Mouse (Mus musculus) stomach, embryonic 14.5 days (tissue): ENCODE measurements at regions not wholly inside any gene's neighbourhood (a gene's known extent, or its start where the extent isn't known, plus 50 kb on each side); places are given as distances from the start of the nearest gene placed in this dataset.

ENCODE experiments used
- ATAC-seq: fragments of 200-750 bp; cut with Nextera tagmentation; 2 replicates; pipeline ENCODE4 v1.8.0; 2017; ENCODE audit warnings: low read depth, moderate TSS enrichment; ENCODE audit not compliant: insufficient number of reproducible peaks, insufficient read depth, low FRiP score
- H3K27ac ChIP-seq: fragments of 300-500 bp; sonication (generic); 2 replicates; pipeline ENCODE4 v1.5.1; 2014; ENCODE audit warnings: mild to moderate bottlenecking, low read length, moderate library complexity, mixed read lengths
- H3K27me3 ChIP-seq: fragments of 300-500 bp; sonication (generic); 2 replicates; pipeline ENCODE4 v1.6.1; 2014; ENCODE audit warnings: low read length, control low read depth, mixed read lengths; ENCODE audit not compliant: control insufficient read depth, insufficient read depth
- H3K36me3 ChIP-seq: fragments of 300-500 bp; sonication (generic); 2 replicates; pipeline ENCODE4 v1.6.1; 2014; ENCODE audit warnings: mild to moderate bottlenecking, control low read depth, low read length, moderate library complexity, mixed read lengths; ENCODE audit not compliant: control insufficient read depth, insufficient read depth
- H3K4me1 ChIP-seq: fragments of 300-500 bp; sonication (generic); 2 replicates; pipeline ENCODE4 v1.6.1; 2014; ENCODE audit warnings: low read length, control low read depth, mixed read lengths; ENCODE audit not compliant: control insufficient read depth, insufficient read depth
- H3K4me2 ChIP-seq: fragments of 300-500 bp; sonication (generic); replicated peaks from 2 replicates; pipeline ENCODE4 v1.6.1; 2014; ENCODE audit warnings: low read depth, low read length, control low read depth
- H3K4me3 ChIP-seq: fragments of 300-500 bp; sonication (generic); 2 replicates; pipeline ENCODE4 v1.5.1; 2014; ENCODE audit warnings: low read depth, low read length, control low read depth
- H3K9ac ChIP-seq: fragments of 300-500 bp; sonication (generic); replicated peaks from 2 replicates; pipeline ENCODE4 v1.6.1; 2014; ENCODE audit warnings: low read depth, mild to moderate bottlenecking, control low read depth, low read length, moderate library complexity, mixed read lengths
- H3K9me3 ChIP-seq: fragments of 300-500 bp; sonication (generic); 2 replicates; pipeline ENCODE4 v1.6.1; 2016; ENCODE audit warnings: low read depth, low read length, control low read depth; ENCODE audit not compliant: control insufficient read depth
- whole genome bisulfite sequencing: fragments of 180-500 bp; shearing (Covaris S2); extraction: QIAGEN DNeasy Blood & Tissue Kit; methylation state at CpG from one replicate; pipeline ENCODE4 v1.1.7; 2014; 5-methylcytosine and 5-hydroxymethylcytosine counted together

DNA sequence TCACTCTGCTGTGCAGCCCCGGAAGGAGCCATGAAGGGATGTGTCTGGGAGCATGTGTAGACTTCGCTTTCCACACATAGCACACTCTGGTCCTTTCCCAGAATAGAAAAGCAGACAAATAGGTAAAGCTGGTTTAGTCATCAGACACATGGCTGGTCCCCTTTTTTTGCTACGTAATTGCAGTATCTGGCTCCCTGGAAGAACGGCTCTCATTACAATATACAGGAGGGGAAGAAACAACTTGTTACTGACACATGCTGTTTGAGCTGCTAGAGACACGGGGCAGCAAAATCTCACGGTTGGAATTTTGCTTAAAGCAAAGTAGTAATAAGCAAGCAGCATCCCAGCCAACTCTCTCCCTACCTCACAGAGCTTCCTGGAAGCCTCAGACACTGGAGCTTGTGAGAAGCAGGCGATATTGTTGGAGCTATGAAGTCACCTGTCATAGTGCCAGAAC lies 144.4 kb downstream of the Rpl14 start:
- no peaks in the 10 kb centered on the region for H3K4me1 ChIP-seq
- no peak overlapping the region for H3K27ac ChIP-seq

DNA sequence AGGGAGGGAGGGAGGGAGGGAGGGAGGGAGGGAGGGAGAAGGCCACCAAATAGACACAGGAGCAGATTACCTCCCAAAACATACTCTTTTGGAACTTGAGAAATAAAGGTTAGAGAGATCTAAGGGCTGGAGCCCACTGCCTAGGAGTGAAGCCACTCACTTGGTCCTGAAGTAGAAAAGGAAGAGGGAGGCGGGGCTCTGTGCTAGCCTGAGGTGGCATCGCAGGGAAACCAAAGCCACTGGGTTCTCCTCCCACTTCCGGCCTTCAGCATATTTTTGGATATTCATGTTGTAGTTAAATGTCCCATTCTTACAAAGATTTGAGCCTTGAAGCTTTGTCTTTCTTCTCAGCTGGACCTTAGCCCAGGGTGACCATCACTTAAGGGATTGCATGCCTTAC lies 147.6 kb downstream of the Rpl14 start:
- H3K4me1 ChIP-seq, result no peaks in the 10 kb centered on the region
- H3K4me3 ChIP-seq, result no peak overlapping the region
- no peaks in the 10 kb centered on the region for H3K27me3 ChIP-seq
- 91% methylated on average over 3 of the region's 3 CpGs for WGBS
- H3K27ac ChIP-seq, result no peak overlapping the region
- no peak overlapping the region for H3K4me2 ChIP-seq
- no peaks in the 10 kb centered on the region for H3K9me3 ChIP-seq
- no peak overlapping the region for H3K9ac ChIP-seq
- no peaks in the 10 kb centered on the region for H3K36me3 ChIP-seq
- no peak for ATAC-seq

More for the DNA sequence above, 144.4 kb downstream of the Rpl14 start:
- no peaks in the 10 kb centered on the region for H3K36me3 ChIP-seq
- 73% methylated on average over 7 of the region's 7 CpGs for WGBS
- ATAC-seq, result no peak
- no peak overlapping the region for H3K9ac ChIP-seq
- no peak overlapping the region for H3K4me2 ChIP-seq
- H3K27me3 ChIP-seq, result no peaks in the 10 kb centered on the region
- no peak overlapping the region for H3K4me3 ChIP-seq
- peaks cover 4% of the 10 kb centered on the region for H3K9me3 ChIP-seq

DNA sequence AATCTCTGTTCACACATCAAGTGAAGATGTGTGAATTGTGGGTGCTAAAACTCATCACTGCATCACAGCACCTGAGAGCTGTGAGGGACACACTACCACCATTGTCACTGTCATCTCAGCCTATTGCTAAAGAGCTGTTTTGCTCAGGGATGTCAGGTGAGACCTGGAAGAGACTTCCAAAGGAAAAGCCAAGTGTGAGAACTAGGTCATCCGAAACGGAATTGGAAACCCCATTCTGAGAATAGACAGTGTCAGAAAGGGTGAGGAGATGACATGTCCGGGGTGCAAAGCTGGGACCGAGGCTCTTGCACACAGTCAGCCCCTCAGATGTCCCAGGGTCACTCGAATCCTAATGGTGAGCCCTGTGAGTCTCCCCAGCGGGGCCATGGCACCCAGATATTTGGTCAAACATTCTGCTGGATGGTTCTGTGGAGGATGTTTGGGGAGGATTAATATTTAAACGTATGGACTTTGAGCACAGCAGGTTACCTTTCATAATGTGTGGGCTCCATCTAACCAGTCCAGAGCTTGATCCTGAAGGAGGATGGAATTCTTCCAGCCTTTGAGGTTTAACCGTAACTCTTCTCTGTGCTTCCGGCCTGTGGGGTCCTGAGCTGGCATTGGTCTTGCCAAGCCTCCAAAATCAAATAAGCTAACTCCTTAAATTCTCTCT lies 150.3 kb downstream of the Rpl14 start:
- H3K4me2 ChIP-seq, result no peak overlapping the region
- WGBS, result 84% methylated on average over 9 of the region's 9 CpGs

DNA sequence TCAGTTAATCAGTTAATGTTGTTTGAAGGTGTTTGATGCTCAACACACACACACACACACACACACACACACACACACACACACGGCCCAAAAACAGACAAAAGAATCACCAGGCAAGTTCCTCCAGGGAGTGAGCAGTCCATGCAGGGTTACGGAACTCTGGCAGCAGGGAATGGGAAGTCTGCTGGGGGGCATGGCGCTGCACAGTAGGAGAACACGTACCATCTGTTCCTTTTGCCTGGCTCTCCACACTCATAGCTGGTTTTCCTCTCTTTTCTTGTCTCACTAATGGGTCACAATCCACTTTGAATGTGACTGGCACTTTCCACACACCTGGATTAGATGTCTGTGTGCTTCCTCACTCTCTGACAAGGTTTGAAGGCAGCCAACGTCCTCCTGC lies 151.8 kb downstream of the Rpl14 start:
- Histone ChIP-seq H3K27ac (no peak overlapping the region), H3K4me3 (no peak overlapping the region), H3K27me3 (no peaks in the 10 kb centered on the region), H3K9ac (no peak overlapping the region), H3K4me2 (no peak overlapping the region), H3K4me1 (no peaks in the 10 kb centered on the region), H3K9me3 (no peaks in the 10 kb centered on the region), H3K36me3 (no peaks in the 10 kb centered on the region)
- ATAC-seq, result no peak
- WGBS, result 71% methylated on average over 5 of the region's 5 CpGs

More for the DNA sequence above, 150.3 kb downstream of the Rpl14 start:
- no peaks in the 10 kb centered on the region for H3K9me3 ChIP-seq
- no peak overlapping the region for H3K4me3 ChIP-seq
- H3K4me1 ChIP-seq, result no peaks in the 10 kb centered on the region
- no peak overlapping the region for H3K9ac ChIP-seq
- no peak overlapping the region for H3K27ac ChIP-seq
- H3K36me3 ChIP-seq, result no peaks in the 10 kb centered on the region
- ATAC-seq, result no peak
- H3K27me3 ChIP-seq, result no peaks in the 10 kb centered on the region

DNA sequence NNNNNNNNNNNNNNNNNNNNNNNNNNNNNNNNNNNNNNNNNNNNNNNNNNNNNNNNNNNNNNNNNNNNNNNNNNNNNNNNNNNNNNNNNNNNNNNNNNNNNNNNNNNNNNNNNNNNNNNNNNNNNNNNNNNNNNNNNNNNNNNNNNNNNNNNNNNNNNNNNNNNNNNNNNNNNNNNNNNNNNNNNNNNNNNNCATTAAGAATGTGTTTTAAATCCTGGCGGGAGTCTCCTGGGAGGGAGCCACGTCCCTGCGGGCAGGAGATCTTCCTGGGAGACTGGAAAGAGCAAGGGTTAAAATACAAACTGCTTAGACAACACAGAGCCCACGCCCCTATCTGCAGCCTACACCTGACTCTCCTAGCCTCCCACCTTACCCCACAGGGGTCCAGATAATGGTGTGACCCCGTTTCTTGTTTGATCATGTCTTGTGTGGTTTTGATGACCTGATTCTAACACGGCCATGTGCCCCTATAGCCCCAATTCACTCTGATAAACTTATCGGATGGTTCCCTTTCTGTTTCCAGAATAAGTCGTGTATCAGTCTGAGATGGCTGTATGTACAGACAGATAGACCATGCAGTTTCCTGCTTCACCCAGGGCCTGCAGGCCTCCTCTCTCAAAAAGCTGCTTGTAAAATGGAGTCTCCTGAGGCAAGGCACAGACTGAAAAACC lies 160.8 kb downstream of the Rpl14 start:
- Histone ChIP-seq H3K9me3 (no peaks in the 10 kb centered on the region), H3K27ac (no peak overlapping the region)
- no peak for ATAC-seq

DNA sequence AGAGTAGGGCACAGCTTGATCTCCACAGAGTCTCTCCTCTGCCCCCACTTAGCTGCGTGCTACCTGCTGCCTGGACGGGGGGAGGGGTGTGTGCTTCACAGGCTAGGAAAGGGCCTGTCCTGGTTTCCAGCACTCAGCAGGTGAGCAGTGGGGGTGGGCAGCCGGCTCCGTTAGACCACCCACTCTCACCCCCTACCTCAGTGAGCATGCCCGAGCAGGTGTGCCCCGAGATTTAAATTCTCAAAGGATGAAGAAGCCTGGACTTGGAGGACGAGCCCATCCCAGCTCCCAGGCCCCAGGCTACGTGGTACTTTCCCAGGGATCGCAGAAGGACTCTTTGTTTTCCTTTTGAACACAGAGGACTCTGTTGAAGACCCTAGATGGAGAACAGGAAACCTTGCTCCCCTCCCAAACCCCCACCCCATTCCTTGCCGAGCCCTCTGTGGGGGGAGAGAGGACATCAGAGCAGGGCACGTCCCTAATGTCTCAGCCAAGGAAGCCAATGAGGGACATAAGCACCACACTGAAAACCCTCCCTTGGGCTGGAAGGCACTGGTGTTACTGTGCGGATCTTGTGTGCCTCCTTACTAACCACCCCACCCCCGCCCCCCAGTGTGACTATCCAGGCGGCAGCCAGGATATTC lies 161.5 kb downstream of the Rpl14 start:
- no peak overlapping the region for H3K27ac ChIP-seq
- ATAC-seq, result peak; percentile 53
- H3K9ac ChIP-seq, result no peak overlapping the region
- H3K9me3 ChIP-seq, result no peaks in the 10 kb centered on the region
- WGBS, result 44% methylated on average over 14 of the region's 14 CpGs
- H3K4me3 ChIP-seq, result no peak overlapping the region
- H3K4me1 ChIP-seq, result peaks cover 18% of the 10 kb centered on the region; the same call in 1 of the 2 replicates
- H3K36me3 ChIP-seq, result no peaks in the 10 kb centered on the region
- H3K4me2 ChIP-seq, result no peak overlapping the region
- H3K27me3 ChIP-seq, result no peaks in the 10 kb centered on the region

More for the DNA sequence above, 160.8 kb downstream of the Rpl14 start:
- Histone ChIP-seq H3K9ac (no peak overlapping the region), H3K4me3 (no peak overlapping the region), H3K4me2 (no peak overlapping the region), H3K36me3 (no peaks in the 10 kb centered on the region), H3K27me3 (no peaks in the 10 kb centered on the region), H3K4me1 (peaks cover 18% of the 10 kb centered on the region; the same call in 1 of the 2 replicates)
- 30% methylated on average over 8 of the region's 8 CpGs for WGBS

DNA sequence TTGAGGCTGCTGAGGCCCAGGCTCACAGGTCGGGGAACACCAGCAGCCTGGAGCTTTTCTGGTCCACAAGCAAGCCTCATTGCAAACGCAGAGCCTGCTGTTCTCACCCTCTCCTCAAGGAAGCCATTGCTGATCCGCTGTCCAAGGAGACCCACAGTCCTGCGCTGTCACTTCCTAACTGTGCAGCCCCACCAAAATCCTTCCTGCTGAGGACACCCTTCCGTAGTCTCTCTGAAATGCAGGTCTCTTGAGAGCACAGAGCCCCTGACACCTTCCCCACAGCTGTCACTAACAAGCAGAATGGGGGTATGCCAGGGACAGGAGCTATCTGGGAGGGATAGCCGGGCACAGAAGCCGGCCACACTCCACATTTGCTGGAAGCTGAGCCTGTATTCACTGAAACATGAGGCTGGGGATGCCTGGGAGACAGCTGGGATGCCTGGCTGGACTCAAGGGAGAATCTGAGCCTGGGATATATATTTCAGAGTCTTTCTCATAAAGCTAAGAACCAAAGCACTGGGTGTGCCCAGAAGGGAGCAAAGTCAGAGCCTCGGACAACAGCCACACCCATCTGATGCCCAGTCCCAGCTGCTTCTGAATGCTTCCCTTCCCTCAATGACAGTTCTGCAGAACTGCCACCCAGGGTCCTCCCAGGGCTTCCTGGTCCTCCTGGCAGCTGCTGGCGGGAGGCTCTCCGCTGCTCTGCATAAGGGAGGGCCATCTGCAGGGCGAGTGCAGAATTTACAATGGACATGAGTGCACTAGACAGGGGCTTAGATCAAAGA lies 162.6 kb downstream of the Rpl14 start:
- Histone ChIP-seq H3K4me1 (peaks cover 18% of the 10 kb centered on the region; the same call in 1 of the 2 replicates), H3K9ac (no peak overlapping the region), H3K27ac (no peak overlapping the region), H3K9me3 (no peaks in the 10 kb centered on the region), H3K4me2 (no peak overlapping the region), H3K4me3 (no peak overlapping the region), H3K27me3 (no peaks in the 10 kb centered on the region), H3K36me3 (no peaks in the 10 kb centered on the region)
- no peak; the same call in 1 of the 2 replicates for ATAC-seq
- 51% methylated on average over 11 of the region's 11 CpGs for WGBS

DNA sequence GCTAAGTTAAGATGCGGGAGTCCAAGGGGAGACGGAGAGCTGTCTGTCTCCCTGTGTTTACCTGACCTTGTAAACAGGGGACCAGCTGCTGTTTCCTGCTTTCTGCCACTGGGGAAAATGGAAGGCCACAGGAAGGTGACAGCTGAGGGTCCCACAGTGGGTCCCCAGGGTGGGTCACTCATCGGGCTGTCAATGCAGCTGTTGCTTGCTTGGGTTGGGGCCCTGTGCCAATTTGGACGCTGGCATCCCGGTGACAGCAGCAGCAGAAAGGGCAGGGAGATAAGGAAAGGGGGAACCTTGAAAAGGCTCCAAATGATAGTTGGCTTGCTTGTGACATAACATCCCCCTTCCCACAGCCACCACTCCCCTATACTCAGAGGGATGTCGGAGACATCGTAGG lies 164.0 kb downstream of the Rpl14 start:
- peaks cover 30% of the 10 kb centered on the region for H3K4me1 ChIP-seq
- no peaks in the 10 kb centered on the region for H3K27me3 ChIP-seq
- no peak overlapping the region for H3K9ac ChIP-seq
- no peak overlapping the region for H3K4me2 ChIP-seq
- no peaks in the 10 kb centered on the region for H3K36me3 ChIP-seq
- no peaks in the 10 kb centered on the region for H3K9me3 ChIP-seq
- H3K27ac ChIP-seq, result no peak overlapping the region
- H3K4me3 ChIP-seq, result no peak overlapping the region
- 75% methylated on average over 7 of the region's 7 CpGs for WGBS
- no peak for ATAC-seq
